Mouse (Mus musculus): ENCODE measurements around the gene Becn1.

- TF ChIP-seq CTCF (IDR thresholded peaks at IDR 0.05; ENCODE audit: low read depth) (no peak), EP300 (IDR thresholded peaks at IDR 0.05; ENCODE audit: low read depth) (no peak)
Observed at GRCm38 (mm10) chr11:101269577-101270116, 32.4 kb downstream of the Becn1 start.
